Mouse (Mus musculus): ENCODE measurements around the gene Plekhf1.

DNA sequence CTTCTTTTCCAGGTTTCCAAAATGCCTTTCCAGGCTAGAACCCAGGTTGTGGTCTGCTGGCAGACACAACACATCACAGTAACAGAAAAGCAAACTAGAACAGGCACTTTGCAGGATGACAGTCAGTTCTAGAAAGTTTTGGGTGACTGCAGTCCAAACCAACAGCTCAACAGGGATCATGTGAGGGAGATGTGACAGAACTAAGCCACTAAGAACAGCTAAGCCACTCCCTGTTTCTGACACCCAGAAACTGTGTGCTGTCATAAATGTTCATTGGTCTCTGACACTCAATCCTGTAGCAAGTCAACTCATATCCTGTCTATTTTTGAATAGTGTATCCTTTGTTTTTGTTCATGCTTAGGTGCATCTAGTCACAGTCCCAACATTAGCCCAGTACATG is 9.3 kb upstream of the Plekhf1 start:
- no peak for TF ChIP-seq POLR2A (IDR thresholded peaks at IDR 0.05; ENCODE audit: control insufficient read depth, low read depth, low read length)
- TF ChIP-seq CTCF (IDR thresholded peaks at IDR 0.05; ENCODE audit: control insufficient read depth, insufficient read depth, insufficient replicate concordance, low read depth, low read length), result no peak

Data from testis, adult 2 months (tissue).